Mouse (Mus musculus) mature B cell (primary cell): Measurements from ENCODE around the gene AC109138.7.

Experiments used
- in situ Hi-C: fragments of 300-500 bp; cut with MboI; formaldehyde crosslinking; loops from 2 replicates; pipeline ENCODE4 v1.14.3; 2019

AC109138.7 gene

DNA sequence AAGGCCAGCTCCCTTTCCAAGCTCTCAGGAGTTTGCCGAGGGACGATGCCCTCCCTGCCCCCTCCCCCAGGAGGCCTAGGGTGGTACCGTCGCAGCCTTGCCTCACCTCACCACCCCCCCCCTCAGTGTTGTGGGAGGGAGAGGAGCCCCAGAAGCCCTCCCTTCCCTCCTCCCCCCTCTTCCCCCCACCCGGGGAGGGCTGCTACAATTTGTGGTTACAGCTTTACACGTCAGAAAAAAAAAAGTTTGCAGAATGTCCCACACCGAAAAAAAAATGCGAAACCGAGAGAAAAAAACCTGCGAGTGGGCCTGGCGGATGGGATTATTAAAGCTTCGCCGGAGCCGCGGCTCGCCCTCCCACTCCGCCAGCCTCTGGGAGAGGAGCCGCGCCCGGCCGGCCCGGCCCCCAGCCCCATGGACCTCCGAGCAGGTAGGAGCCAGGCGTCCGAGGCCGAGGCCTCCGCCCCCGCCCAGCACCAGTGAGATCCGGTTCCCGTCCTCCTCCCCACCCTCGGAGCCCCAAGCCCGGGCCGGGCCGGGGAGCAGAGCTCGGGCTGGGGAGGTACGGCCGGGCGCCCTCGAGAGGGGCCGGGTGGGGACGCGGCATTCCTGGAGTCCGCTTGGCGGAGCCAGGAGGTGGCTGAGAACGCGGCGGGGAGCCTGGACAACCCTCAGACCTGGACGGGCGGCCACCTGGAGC lies at the start of gene AC109138.7, which contains the start of gene Clcf1:
Gene AC109138.7, plus strand, starts transcription at position 287 of the 700 bp plus-strand sequence.
Gene Clcf1, plus strand, starts transcription at position 168 of the 700 bp plus-strand sequence.
- in situ Hi-C loops: no loop called here

DNA sequence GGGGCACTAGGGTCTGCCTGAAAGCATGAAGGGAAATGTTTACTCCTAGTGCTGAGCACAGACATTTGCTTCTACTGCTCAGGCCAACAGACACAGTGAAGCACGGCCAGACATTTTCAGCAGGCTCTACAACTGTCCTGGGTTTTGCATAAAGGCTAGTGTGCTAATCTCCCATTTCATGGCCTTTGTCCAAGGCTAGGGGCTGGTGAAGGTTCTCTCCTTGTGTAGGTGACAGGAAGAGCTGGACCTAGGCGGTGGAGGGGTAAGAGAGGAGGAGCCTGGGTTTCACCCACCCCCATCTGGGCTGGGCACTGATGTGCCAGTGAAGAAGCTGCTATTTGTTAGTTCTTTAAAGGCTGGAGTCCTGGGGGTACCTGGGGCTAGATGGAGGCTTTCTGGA lies 49.4 kb upstream of the AC109138.7 start:
- in situ Hi-C loops: no loop called here

GRCm38 (mm10) chr19:4166678-4167476 lies 47.3 kb upstream of the AC109138.7 start:
- in situ Hi-C loops: no loop called here

GRCm38 (mm10) chr19:4169378-4169784 lies 44.8 kb upstream of the AC109138.7 start:
- in situ Hi-C loops: no loop called here

- in situ Hi-C loops: no loop called here
These were observed 44.3 kb upstream of the AC109138.7 start for GRCm38 (mm10) chr19:4169810-4170209.

- in situ Hi-C loops: no loop called here
These were observed 43.3 kb upstream of the AC109138.7 start for GRCm38 (mm10) chr19:4170723-4171392.

DNA sequence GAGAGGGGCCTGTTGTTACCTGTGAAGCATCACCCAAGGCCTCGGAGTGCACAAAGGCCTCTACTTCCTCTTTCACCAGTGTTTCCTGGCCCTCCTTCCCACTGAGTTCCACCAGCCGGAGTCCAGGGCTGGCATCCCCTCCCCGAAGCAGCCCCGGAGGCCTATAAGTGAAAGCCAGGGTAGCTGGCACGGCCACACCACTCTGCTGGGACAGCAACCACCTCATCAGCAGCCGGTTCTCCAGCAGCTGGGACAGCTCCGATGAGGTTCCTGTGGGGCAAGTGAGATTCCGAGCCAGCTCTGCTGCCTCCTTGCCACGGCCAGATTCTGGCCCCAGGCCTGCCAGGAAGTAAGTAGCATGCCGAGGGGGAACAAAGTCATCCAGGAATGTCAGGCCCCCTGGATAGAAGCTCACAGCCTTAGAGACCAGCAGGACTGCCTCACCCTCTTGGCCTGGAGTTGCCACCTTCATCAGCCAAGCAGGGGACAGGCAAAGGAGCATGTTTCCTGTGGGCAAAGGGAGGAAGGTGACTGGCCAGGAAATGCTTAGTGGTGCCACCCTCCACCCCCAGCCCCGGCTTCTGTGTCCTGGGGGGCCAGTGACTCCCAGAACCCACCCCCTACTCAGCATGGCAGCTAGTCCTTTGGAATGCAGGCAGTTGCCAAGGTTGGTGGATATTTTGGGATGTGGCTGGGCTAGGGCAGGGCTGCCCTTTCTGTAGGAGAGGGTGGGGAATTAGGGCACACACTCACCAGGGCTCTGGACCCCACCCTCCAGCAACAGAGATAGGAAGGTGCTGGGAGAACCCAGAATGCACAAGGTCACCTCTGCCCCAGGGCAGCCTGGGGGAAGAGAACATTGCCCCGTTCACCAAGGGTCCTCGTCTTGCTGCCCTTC lies 42.5 kb upstream of the AC109138.7 start:
- in situ Hi-C loops: no loop called here

DNA sequence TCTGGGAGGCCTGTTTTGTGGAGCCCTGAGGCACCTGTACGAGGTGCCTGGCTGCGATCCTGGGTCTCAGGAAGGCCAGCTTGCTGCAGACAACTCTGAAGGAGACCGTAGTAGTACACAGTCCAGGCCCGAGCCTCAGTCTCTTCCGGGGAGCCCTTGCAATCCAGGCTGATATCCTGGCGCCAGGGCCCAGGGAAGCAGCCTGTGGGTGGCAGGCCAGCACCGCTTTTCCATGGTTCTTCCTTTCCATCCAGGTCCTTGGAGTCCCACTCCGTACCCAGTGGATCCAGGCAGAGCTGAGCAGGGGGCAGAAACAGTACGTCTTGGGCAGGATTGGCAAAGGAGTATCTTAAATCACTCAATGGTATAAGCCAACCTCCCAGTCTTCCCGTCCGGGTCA lies 41.2 kb upstream of the AC109138.7 start:
- in situ Hi-C loops: no loop called here

DNA sequence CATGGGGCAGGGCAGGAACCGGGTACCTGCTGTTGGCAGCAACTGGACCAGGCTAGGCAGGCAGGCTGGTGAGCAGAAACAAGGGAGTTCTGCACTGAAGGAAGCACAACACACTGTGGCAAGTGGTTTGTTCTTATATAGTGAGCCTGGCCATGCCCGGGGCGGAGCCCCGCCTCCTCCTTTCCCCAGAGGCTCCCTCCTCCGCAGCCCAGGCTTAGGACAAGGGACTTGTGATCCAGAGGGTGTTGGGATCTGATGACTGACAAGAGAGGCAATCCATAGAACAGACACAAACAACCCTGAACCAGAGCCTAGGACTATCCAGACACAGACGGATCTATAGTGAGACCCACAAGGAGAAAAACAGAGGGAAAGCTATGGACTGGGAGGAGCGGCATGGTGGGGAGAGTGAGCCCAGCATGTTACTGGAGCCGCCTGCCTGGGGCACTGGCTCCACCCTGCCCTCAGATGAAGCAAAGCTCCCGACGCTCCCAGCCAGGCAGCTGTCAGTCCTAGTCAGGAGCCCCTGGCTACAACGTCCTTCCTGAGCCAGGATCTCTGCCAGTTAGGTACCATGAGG lies 38.7 kb upstream of the AC109138.7 start, which contains the start of gene Carns1:
Gene Carns1, minus strand, starts transcription at position 112 of the 580 bp plus-strand sequence.
- in situ Hi-C loops: no loop called here

- in situ Hi-C loops: no loop called here
These were observed 33.7 kb upstream of the AC109138.7 start for GRCm38 (mm10) chr19:4180411-4180810.

- in situ Hi-C loops: no loop called here
These were observed 32.3 kb upstream of the AC109138.7 start for GRCm38 (mm10) chr19:4181892-4182291.

DNA sequence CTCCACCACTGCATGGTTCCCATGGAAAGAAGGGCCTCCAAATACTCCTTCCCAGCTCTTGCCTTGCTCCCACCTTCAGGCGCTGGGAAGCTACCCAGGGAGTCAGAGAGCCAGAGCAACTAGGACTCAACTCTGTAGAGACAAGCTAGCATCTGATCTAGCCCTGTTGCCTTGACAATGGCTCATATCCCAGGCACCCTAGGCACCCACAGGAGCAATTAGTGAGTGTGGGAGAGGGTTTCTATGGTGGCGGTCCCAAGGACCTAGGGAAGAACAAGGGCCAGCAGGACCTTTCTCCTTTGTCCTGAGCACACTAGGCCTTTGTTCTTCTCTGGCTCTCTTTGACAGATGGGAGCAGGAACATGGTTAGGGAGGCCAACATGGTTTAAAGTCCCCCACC lies 30.5 kb upstream of the AC109138.7 start:
- in situ Hi-C loops: no loop called here

GRCm38 (mm10) chr19:4184976-4185975 lies 28.9 kb upstream of the AC109138.7 start:
- in situ Hi-C loops: no loop called here

DNA sequence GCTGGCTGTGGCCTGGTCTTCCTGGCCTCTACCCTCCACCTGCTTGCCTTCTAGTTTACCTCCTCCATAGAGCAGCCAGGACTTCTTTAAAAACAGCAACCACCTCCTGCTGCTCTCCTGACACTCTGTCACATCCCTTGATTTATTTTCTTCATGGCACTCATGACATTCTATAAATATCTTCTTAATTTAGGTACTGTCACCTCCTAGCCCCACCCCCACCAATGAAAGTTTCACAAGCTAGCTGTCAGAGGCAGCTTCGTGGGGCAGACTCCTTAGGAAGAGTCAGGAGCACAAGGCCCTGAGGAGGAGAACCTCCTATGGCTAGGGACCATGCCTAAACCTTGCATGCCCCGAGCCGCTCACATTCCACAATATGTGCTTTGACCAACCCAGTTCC lies 26.9 kb upstream of the AC109138.7 start:
- in situ Hi-C loops: no loop called here

- in situ Hi-C loops: no loop called here
These were observed 25.0 kb upstream of the AC109138.7 start for GRCm38 (mm10) chr19:4189051-4189620.

GRCm38 (mm10) chr19:4190831-4191334 lies 23.3 kb upstream of the AC109138.7 start, which contains the start of gene Tbc1d10c:
TSS of gene Tbc1d10c (minus strand) at chr19:4191284.
- in situ Hi-C loops: no loop called here

GRCm38 (mm10) chr19:4191528-4192250 lies 22.5 kb upstream of the AC109138.7 start, which contains the start of gene Ppp1ca:
TSS of gene Ppp1ca (plus strand) at chr19:4192065.
- in situ Hi-C loops: no loop called here

GRCm38 (mm10) chr19:4192251-4192985 lies 21.7 kb upstream of the AC109138.7 start:
- in situ Hi-C loops: no loop called here
